Mouse (Mus musculus) hindbrain, embryonic 13.5 days (tissue): Measurements from ENCODE around the gene Pld5. TPM values are rescaled to one million over a fixed set of nuclear protein-coding genes. Genes with fewer than 3 reads are reported as not detected.
A peak's percentile ranks its signal among the peaks of the same experiment; 100 is the strongest.
"Not testable (repeated sequence)": the region's sequence is repeated elsewhere in the genome, so short reads cannot be mapped to it uniquely, and the experiment has no call there.

ENCODE experiments used
- ATAC-seq: fragments of 200-750 bp; cut with Nextera tagmentation; 2 replicates; pipeline ENCODE4 v1.8.0; 2017; ENCODE audit warnings: moderate TSS enrichment; ENCODE audit not compliant: low FRiP score
- H3K27ac ChIP-seq: fragments of 300-500 bp; sonication (generic); 2 replicates; pipeline ENCODE4 v1.5.1; 2015; ENCODE audit warnings: inconsistent platforms, mild to moderate bottlenecking, moderate library complexity
- H3K27me3 ChIP-seq: fragments of 300-500 bp; sonication (generic); 2 replicates; pipeline ENCODE4 v1.6.1; 2015; ENCODE audit warnings: mild to moderate bottlenecking, inconsistent platforms
- H3K36me3 ChIP-seq: fragments of 300-500 bp; sonication (generic); 2 replicates; pipeline ENCODE4 v1.6.1; 2015; ENCODE audit warnings: mild to moderate bottlenecking, inconsistent platforms
- H3K4me1 ChIP-seq: fragments of 300-500 bp; sonication (generic); replicated peaks from 2 replicates; pipeline ENCODE4 v1.6.1; 2015; ENCODE audit warnings: inconsistent platforms
- H3K4me2 ChIP-seq: fragments of 300-500 bp; sonication (generic); 2 replicates; pipeline ENCODE4 v1.6.1; 2015; ENCODE audit warnings: inconsistent platforms, mild to moderate bottlenecking, moderate library complexity
- H3K4me3 ChIP-seq: fragments of 300-500 bp; sonication (generic); 2 replicates; pipeline ENCODE4 v1.5.1; 2015; ENCODE audit warnings: mild to moderate bottlenecking, inconsistent platforms
- H3K9ac ChIP-seq: fragments of 300-500 bp; sonication (generic); 2 replicates; pipeline ENCODE4 v1.6.1; 2015; ENCODE audit warnings: mild to moderate bottlenecking, inconsistent platforms
- H3K9me3 ChIP-seq: fragments of 300-500 bp; sonication (generic); 2 replicates; pipeline ENCODE4 v1.6.1; 2016; ENCODE audit warnings: inconsistent platforms
- WGBS: fragments of 180-500 bp; shearing (Covaris S2); methylation state at CpG from one replicate; pipeline ENCODE4 v1.1.7; 2015; 5-methylcytosine and 5-hydroxymethylcytosine counted together
- polyA plus RNA-seq: library from polyadenylated mRNA; unstranded; fragments of >200 nt; fragmentation: Nextera tagmentation; extraction: Ambion mirVana; gene quantifications from 2 replicates; pipeline ENCODE4 v1.2.1, GENCODE M21; 2015

Pld5 gene
- polyA plus RNA-seq, 1 experiment from 2014 or later, result 5.9 TPM

DNA sequence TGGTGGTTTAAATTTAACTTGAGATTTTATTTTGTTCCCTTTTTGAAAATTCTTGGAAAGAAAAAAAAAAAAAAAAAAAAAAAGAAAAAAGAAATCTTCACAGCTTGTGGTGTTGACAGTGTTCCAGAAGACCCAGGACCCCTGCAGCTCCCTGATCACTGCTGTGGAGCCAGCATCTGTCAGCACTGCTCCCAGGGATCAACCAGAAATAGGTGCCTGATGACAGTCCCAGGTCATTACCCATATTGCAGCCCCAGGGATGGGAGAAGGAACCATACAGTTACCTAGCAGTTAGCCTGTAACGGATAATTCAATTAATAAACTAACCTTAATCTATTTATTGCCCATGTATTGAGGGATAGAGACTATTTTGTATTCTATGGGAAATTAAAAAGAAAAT lies 250.6 kb downstream of the Pld5 start:
- no peaks in the 10 kb centered on the region for H3K27me3 ChIP-seq
- no peak overlapping the region for H3K27ac ChIP-seq
- no peak for ATAC-seq
- 38% methylated on average over 1 of the region's 1 CpGs for WGBS
- H3K4me1 ChIP-seq, result no peaks in the 10 kb centered on the region
- H3K4me3 ChIP-seq, result no peak overlapping the region
- H3K36me3 ChIP-seq, result no peaks in the 10 kb centered on the region
- no peak overlapping the region for H3K9ac ChIP-seq
- H3K9me3 ChIP-seq, result no peaks in the 10 kb centered on the region
- no peak overlapping the region for H3K4me2 ChIP-seq

DNA sequence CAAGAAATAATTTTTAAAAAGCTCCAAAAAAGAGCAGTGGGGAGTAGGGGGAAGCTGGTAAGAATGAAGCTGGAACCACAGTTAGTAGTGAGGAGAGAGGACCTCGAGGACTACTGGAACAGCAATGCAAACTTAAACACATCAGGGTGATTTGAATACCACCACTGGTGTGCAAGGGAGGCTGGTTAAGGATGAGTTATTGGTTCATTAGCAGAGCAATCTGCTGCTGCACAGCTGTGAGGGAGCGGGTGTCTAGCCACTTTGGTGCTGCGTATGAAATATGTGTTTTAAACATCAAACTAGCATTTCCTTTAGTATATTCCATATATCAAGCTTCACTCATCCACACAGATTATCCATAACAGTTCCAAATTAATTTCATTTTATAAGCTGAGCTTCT lies 256.6 kb downstream of the Pld5 start:
- Histone ChIP-seq H3K4me1 (peaks cover 15% of the 10 kb centered on the region), H3K9ac (no peak overlapping the region), H3K36me3 (no peaks in the 10 kb centered on the region), H3K27me3 (0 out of 2 replicates have a peak, but pooled peaks cover 2% of the 10 kb centered on the region), H3K27ac (no peak overlapping the region), H3K4me2 (no peak overlapping the region), H3K9me3 (no peaks in the 10 kb centered on the region), H3K4me3 (no peak overlapping the region)
- WGBS, result 62% methylated on average over 3 of the region's 3 CpGs
- ATAC-seq, result peak; percentile 74; the same call in 1 of the 2 replicates

DNA sequence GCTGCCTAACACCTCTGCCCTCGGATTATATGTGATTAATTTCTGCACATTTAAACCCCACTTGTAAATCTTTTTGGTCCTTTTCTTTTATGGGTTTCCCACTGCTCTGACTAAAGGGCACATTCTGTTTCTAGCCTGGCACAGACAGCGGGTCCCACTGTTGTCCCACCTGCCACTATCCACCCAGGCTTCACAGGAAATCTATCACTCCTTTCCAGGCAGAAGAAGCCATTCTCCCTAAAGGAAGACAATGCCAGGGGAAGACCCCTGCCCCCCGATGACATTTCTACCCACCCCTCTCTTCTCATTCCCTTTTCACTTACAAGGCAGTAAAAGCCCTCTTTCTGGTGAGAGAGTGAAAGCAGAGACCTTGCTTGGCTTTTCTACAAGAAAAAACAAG lies 259.0 kb downstream of the Pld5 start:
- H3K27ac ChIP-seq, result no peak overlapping the region
- H3K36me3 ChIP-seq, result no peaks in the 10 kb centered on the region
- no peaks in the 10 kb centered on the region for H3K9me3 ChIP-seq
- H3K4me1 ChIP-seq, result peaks cover 18% of the 10 kb centered on the region
- ATAC-seq, result no peak
- no peak overlapping the region for H3K4me3 ChIP-seq
- H3K9ac ChIP-seq, result no peak overlapping the region
- 0 out of 2 replicates have a peak, but pooled peaks cover 2% of the 10 kb centered on the region for H3K27me3 ChIP-seq
- 24% methylated on average over 3 of the region's 3 CpGs for WGBS
- H3K4me2 ChIP-seq, result no peak overlapping the region

- Histone ChIP-seq H3K4me3 (no peak overlapping the region), H3K9ac (no peak overlapping the region), H3K36me3 (no peaks in the 10 kb centered on the region), H3K4me1 (peaks cover 18% of the 10 kb centered on the region), H3K9me3 (no peaks in the 10 kb centered on the region), H3K27me3 (0 out of 2 replicates have a peak, but pooled peaks cover 2% of the 10 kb centered on the region), H3K4me2 (no peak overlapping the region), H3K27ac (peak overlapping the region; percentile 44; the same call in 1 of the 2 replicates)
- 7% methylated on average over 3 of the region's 3 CpGs for WGBS
- ATAC-seq, result 0 out of 2 replicates have a peak, but pooled peaks have one; percentile 47
Measured at GRCm38 (mm10) chr1:176013497-176014268, 261.4 kb downstream of the Pld5 start.

DNA sequence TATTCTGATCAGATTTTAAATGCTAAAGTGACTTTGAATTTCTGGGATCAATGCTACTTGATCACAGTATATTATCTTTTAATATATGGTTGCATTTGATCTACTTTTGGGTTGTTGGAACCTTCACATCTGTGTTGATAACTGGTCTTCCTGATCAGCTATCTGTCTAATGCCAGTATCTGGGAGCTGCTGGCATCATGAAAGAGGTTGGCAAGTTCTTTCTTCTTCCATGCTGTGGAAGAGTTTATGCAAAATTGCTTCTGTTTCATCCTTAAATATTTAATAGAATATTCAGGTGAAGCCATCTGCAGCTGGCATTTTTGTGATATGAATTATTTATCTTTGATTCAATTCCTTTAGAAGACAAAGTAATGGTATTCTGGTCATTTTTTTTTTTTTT lies 263.6 kb downstream of the Pld5 start:
- Histone ChIP-seq H3K36me3 (no peaks in the 10 kb centered on the region), H3K4me1 (peaks cover 18% of the 10 kb centered on the region), H3K27me3 (0 out of 2 replicates have a peak, but pooled peaks cover 2% of the 10 kb centered on the region)

DNA sequence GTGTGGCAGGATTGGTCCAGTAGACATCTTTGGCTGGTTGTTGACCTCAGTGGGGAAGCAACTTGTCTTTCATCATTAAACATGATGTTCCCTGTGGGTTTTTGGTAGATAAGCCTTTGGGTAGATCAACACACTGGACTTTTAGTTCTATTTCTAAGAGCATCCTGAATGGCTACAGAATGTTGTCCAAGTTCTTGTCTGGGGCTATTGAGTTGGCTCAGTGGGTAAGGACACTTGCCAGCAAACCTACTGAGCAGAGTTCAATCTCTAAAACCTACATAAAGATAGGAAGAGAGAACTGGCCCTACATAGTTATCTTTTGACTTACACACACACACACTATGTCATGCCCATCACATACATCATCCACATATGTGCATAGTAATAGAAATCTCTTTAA lies 264.0 kb downstream of the Pld5 start:
- Histone ChIP-seq H3K27me3 (0 out of 2 replicates have a peak, but pooled peaks cover 2% of the 10 kb centered on the region), H3K9me3 (0 out of 2 replicates have a peak, but pooled peaks cover 3% of the 10 kb centered on the region), H3K4me2 (no peak overlapping the region), H3K9ac (no peak overlapping the region), H3K4me1 (peaks cover 15% of the 10 kb centered on the region), H3K4me3 (no peak overlapping the region), H3K27ac (no peak overlapping the region), H3K36me3 (no peaks in the 10 kb centered on the region)
- ATAC-seq, result no peak

More for the DNA sequence above, 263.6 kb downstream of the Pld5 start:
- Histone ChIP-seq H3K4me2 (no peak overlapping the region), H3K9ac (no peak overlapping the region), H3K27ac (no peak overlapping the region), H3K9me3 (0 out of 2 replicates have a peak, but pooled peaks cover 3% of the 10 kb centered on the region), H3K4me3 (no peak overlapping the region)
- no peak for ATAC-seq

DNA sequence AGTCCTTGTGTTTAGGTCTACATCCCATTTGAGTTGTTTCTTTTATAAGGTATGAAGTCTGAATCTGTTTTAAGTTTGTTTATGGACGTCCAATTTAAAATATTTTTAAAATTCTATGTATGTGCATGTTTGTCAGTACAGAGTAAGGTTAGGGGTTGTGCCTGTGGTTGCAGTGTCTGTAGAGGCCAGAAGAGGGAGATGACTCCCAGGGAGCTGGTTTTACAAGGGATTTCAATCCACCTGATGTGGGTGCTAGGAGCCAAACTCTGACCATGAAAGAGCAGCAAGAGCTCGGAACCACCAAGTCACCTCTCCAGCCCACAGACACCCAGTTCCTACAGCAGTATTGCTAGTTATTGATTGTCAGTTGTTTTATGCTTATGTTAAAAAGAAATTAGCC lies 266.7 kb downstream of the Pld5 start:
- no peak for ATAC-seq
- Histone ChIP-seq H3K4me3 (no peak overlapping the region), H3K9me3 (0 out of 2 replicates have a peak, but pooled peaks cover 3% of the 10 kb centered on the region), H3K36me3 (no peaks in the 10 kb centered on the region), H3K4me1 (peaks cover 2% of the 10 kb centered on the region; the same call in 1 of the 2 replicates), H3K9ac (no peak overlapping the region), H3K27ac (no peak overlapping the region), H3K4me2 (no peak overlapping the region), H3K27me3 (no peaks in the 10 kb centered on the region)
- 91% methylated on average over 2 of the region's 2 CpGs for WGBS

- H3K9ac ChIP-seq, result no peak overlapping the region
- H3K36me3 ChIP-seq, result no peaks in the 10 kb centered on the region
- no peak overlapping the region for H3K27ac ChIP-seq
- H3K9me3 ChIP-seq, result no peaks in the 10 kb centered on the region
- no peak overlapping the region for H3K4me2 ChIP-seq
- H3K27me3 ChIP-seq, result no peaks in the 10 kb centered on the region
- peaks cover 12% of the 10 kb centered on the region for H3K4me1 ChIP-seq
- H3K4me3 ChIP-seq, result no peak overlapping the region
- WGBS, result 60% methylated on average over 5 of the region's 5 CpGs
- no peak for ATAC-seq
Measured at GRCm38 (mm10) chr1:176000599-176000998, 274.5 kb downstream of the Pld5 start.

DNA sequence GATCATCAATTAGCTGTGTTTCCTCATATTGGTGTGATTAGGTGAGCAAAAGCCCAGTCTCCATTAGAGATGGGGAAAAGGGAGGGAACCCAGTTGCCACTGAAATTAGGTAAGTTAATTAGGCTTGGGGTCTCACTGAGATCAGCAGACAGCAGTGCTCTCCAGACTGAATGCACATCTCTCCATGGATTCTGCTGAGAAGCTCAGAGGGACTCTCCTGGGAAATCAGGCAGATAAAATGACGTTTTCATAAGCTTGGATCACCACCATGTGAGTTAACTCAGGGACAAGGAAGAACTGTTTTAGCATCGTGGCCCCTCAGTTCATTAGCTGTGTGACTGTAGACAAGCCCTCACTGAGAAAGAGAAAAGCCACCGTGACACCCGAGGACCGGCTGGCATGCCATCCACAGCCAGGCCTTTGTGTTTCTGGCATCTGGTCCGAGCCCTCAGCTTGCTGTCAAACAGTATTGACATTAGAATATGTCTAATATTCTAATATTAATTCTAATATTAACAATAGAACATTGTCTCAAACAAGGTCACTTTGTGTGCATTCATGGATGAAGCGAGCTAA lies 277.9 kb downstream of the Pld5 start:
- WGBS, result 41% methylated on average over 7 of the region's 7 CpGs
- H3K36me3 ChIP-seq, result no peaks in the 10 kb centered on the region
- no peak overlapping the region for H3K9ac ChIP-seq
- peak overlapping the region; percentile 60 for H3K27ac ChIP-seq
- H3K27me3 ChIP-seq, result no peaks in the 10 kb centered on the region
- peaks cover 12% of the 10 kb centered on the region for H3K4me1 ChIP-seq
- H3K9me3 ChIP-seq, result no peaks in the 10 kb centered on the region
- ATAC-seq, result peak; percentile 46; the same call in 1 of the 2 replicates
- H3K4me3 ChIP-seq, result no peak overlapping the region
- no peak overlapping the region for H3K4me2 ChIP-seq

- Histone ChIP-seq H3K27me3 (no peaks in the 10 kb centered on the region), H3K4me3 (no peak overlapping the region), H3K27ac (no peak overlapping the region), H3K4me1 (no peaks in the 10 kb centered on the region), H3K4me2 (no peak overlapping the region), H3K9ac (no peak overlapping the region), H3K36me3 (peaks cover 6% of the 10 kb centered on the region; the same call in 1 of the 2 replicates), H3K9me3 (no peaks in the 10 kb centered on the region)
- 91% methylated on average over 4 of the region's 4 CpGs for WGBS
- no peak for ATAC-seq
Measured at GRCm38 (mm10) chr1:175988912-175989311, 286.2 kb downstream of the Pld5 start.

GRCm38 (mm10) chr1:175988448-175988847 lies 286.7 kb downstream of the Pld5 start:
- no peaks in the 10 kb centered on the region for H3K9me3 ChIP-seq
- H3K4me1 ChIP-seq, result no peaks in the 10 kb centered on the region
- H3K27ac ChIP-seq, result no peak overlapping the region
- 92% methylated on average over 5 of the region's 5 CpGs for WGBS
- no peak overlapping the region for H3K4me3 ChIP-seq
- no peaks in the 10 kb centered on the region for H3K27me3 ChIP-seq
- peaks cover 6% of the 10 kb centered on the region; the same call in 1 of the 2 replicates for H3K36me3 ChIP-seq
- no peak overlapping the region for H3K9ac ChIP-seq
- ATAC-seq, result no peak
- no peak overlapping the region for H3K4me2 ChIP-seq

GRCm38 (mm10) chr1:175979014-175979413 lies 296.1 kb downstream of the Pld5 start, which contains the start of gene Rbm8a2:
Gene Rbm8a2, minus strand, starts transcription at chr1:175979114.
- H3K27me3 ChIP-seq, H3K36me3 ChIP-seq, H3K9ac ChIP-seq, H3K9me3 ChIP-seq, H3K4me2 ChIP-seq, H3K4me1 ChIP-seq, ATAC-seq, H3K27ac ChIP-seq, H3K4me3 ChIP-seq: not testable (repeated sequence)
- 95% methylated on average over 7 of the region's 7 CpGs for WGBS
